Mouse (Mus musculus) heart, embryonic 11.5 days (tissue): ENCODE results near the gene Asf1a. TPM values are rescaled to one million over a fixed set of nuclear protein-coding genes. Genes with fewer than 3 reads are reported as not detected.

ENCODE experiments used
- polyA plus RNA-seq: library from polyadenylated mRNA; unstranded; fragments of >200 nt; fragmentation: Nextera tagmentation; extraction: Ambion mirVana; gene quantifications from 2 replicates; pipeline ENCODE4 v1.2.1, GENCODE M21; 2014

The Asf1a gene
- polyA plus RNA-seq, 1 experiment from 2014 or later: 88.8 TPM

Other genes starting within 250 kb of the Asf1a start
- 3.5 and 5.8 TPM in 2 replicates for gene Cep85l, start 216.8 kb upstream of the Asf1a start, polyA plus RNA-seq
- gene Mcm9, start 33.7 kb downstream of the Asf1a start, polyA plus RNA-seq: 11.2 and 11.4 TPM in 2 replicates
- gene Fam184a, start 154.4 kb downstream of the Asf1a start, polyA plus RNA-seq: 3.1 and 3.3 TPM in 2 replicates